Mouse (Mus musculus): ENCODE measurements around the gene Ctns. TPM values are rescaled to one million over a fixed set of nuclear protein-coding genes. Genes with fewer than 3 reads are reported as not detected.

Gene Ctns
- polyA plus RNA-seq (2015; fragmentation: Nextera tagmentation; extraction: Ambion mirVana) = 23.0 and 25.5 TPM in 2 replicates

DNA sequence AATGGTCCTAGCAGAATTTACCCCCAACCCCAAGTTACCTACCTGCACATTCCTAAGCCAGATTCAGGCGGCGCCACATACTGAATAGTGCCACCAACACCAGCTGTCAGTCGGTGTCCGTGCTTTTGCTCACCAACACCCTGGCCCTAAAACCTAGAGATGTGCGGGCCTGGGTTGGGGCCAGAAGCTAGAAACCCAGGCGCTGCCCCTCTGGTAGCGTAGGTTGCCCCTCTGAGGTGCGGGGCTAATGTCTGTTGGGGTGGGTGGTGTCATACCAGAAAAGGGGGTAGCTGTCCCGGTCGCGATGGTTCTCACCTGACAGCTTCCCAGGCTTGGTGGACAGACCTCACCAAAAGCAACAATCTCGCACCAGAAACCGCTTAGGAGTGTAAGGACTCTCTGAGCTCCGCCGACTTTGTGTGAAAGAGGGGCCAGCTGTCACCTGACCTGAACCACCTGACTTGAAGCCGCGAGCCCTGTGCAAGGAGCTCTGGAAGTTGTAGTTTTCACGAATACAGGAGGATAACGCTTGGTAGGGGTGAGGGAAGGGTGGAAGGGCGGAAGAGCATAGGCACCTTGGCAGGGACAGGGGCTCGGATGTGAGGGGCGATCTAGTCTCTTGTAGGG, at the start of gene Ctns:
Gene Ctns, minus strand, starts transcription at position 440 of the 627 bp plus-strand sequence.
- Histone ChIP-seq H3K27ac (replicated peaks) (no peak within 1 kb of the TSS), H3K4me3 (replicated peaks) (peak within 1 kb of the TSS; percentile 82), H3K36me3 (peaks cover 6% of the 10 kb centered on the region; the same call in 1 of the 2 replicates), H3K4me1 (peaks cover 18% of the 10 kb centered on the region), H3K27me3 (no peaks in the 10 kb centered on the region), H3K4me2 (replicated peaks) (peak within 1 kb of the TSS; percentile 94), H3K9ac (peak within 1 kb of the TSS; percentile 73), H3K9me3 (replicated peaks) (no peaks in the 10 kb centered on the region)
- under 1% methylated on average over 22 of the region's 22 CpGs for WGBS
- peak; percentile 95 for ATAC-seq (ENCODE audit: insufficient number of reproducible peaks, low FRiP score, low TSS enrichment, low read depth)

GRCm38 (mm10) chr11:73242777-73243176, 43.9 kb upstream of the Ctns start:
- 89% methylated on average over 4 of the region's 4 CpGs for WGBS
- Histone ChIP-seq H3K27ac (replicated peaks) (no peak overlapping the region), H3K27me3 (no peaks in the 10 kb centered on the region), H3K4me1 (no peaks in the 10 kb centered on the region), H3K9me3 (replicated peaks) (no peaks in the 10 kb centered on the region), H3K36me3 (no peaks in the 10 kb centered on the region), H3K9ac (no peak overlapping the region), H3K4me2 (replicated peaks) (no peak overlapping the region), H3K4me3 (replicated peaks) (no peak overlapping the region)
- no peak for ATAC-seq (ENCODE audit: insufficient number of reproducible peaks, low FRiP score, low TSS enrichment, low read depth)

GRCm38 (mm10) chr11:73242199-73242598, 43.4 kb upstream of the Ctns start:
- 84% methylated on average over 6 of the region's 6 CpGs for WGBS
- no peaks in the 10 kb centered on the region for H3K36me3 ChIP-seq
- H3K4me1 ChIP-seq = no peaks in the 10 kb centered on the region
- no peaks in the 10 kb centered on the region for H3K27me3 ChIP-seq
- no peak for ATAC-seq (ENCODE audit: insufficient number of reproducible peaks, low FRiP score, low TSS enrichment, low read depth)
- no peak overlapping the region for H3K4me2 ChIP-seq (replicated peaks)
- no peaks in the 10 kb centered on the region for H3K9me3 ChIP-seq (replicated peaks)
- H3K27ac ChIP-seq (replicated peaks) = no peak overlapping the region
- no peak overlapping the region for H3K4me3 ChIP-seq (replicated peaks)
- no peak overlapping the region for H3K9ac ChIP-seq

GRCm38 (mm10) chr11:73236731-73237130, 37.9 kb upstream of the Ctns start:
- Histone ChIP-seq H3K27ac (replicated peaks) (no peak overlapping the region; the same call in 1 of the 2 replicates), H3K9ac (no peak overlapping the region), H3K9me3 (replicated peaks) (no peaks in the 10 kb centered on the region), H3K36me3 (no peaks in the 10 kb centered on the region), H3K4me1 (peaks cover 14% of the 10 kb centered on the region), H3K4me3 (replicated peaks) (no peak overlapping the region), H3K4me2 (replicated peaks) (no peak overlapping the region), H3K27me3 (no peaks in the 10 kb centered on the region)
- 46% methylated on average over 3 of the region's 3 CpGs for WGBS
- no peak for ATAC-seq (ENCODE audit: insufficient number of reproducible peaks, low FRiP score, low TSS enrichment, low read depth)

DNA sequence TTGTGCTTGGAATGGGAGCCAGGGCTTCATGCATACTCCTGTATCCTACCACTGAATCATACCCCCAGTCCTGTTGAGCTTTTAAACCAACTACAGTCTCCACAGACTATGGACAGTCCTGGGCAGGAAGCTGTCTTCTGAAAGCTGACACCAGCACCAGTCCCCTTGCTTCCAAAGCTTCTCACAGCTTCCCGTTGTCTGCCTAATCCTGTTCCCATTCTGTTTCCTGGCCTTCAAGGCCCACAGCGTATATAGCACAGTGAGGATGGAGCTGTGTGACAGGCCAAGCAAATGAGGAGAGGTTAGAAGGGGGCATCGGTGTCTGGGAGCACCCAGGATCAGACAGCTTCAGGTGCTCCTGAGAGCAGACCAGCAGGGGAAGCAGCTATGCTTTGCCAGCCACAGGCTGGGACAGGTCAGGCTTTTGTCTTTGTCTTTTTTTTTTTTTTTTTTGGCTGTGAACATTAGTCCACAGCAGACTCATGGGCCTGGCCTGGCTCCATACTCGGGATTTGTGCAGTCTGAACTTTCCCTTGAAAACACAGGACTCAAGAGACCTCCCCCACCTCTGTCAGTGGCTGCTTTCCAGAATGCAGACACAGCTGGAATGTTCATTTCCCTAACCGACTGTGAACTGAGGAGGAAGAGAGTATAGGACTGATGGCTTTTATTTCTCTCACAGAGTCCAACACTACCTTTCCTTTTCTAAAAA, 37.3 kb upstream of the Ctns start:
- Histone ChIP-seq H3K27ac (replicated peaks) (peak overlapping the region; percentile 74), H3K36me3 (no peaks in the 10 kb centered on the region), H3K4me1 (peaks cover 14% of the 10 kb centered on the region), H3K9me3 (replicated peaks) (no peaks in the 10 kb centered on the region), H3K9ac (no peak overlapping the region), H3K4me2 (replicated peaks) (no peak overlapping the region), H3K27me3 (no peaks in the 10 kb centered on the region), H3K4me3 (replicated peaks) (no peak overlapping the region)
- WGBS = 22% methylated on average over 5 of the region's 5 CpGs
- peak; percentile 18; the same call in 1 of the 2 replicates for ATAC-seq (ENCODE audit: insufficient number of reproducible peaks, low FRiP score, low TSS enrichment, low read depth)

DNA sequence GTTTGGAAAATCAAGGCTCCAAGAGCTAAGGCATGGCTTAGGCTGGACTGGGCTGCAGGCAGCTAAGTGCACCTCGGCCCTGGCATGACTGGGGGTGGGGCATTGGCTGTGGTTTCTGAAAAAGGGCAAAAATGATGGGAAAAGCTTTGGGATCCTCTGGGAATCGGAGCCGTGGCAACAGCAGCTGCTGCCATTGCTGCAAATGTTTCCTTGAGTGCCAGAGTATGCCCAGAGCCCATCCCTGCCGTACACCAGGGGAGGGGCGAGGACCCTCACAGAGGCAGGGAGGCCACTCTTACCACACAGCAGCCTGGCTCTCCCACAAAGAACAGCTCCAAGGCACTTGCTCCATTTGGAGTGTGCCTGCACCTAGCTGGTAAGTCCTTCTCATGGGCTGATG, 35.1 kb upstream of the Ctns start, which contains the start of gene Trpv1:
Gene Trpv1, plus strand, starts transcription at position 301 of the 400 bp plus-strand sequence.
- Histone ChIP-seq H3K27me3 (no peaks in the 10 kb centered on the region), H3K9ac (no peak within 1 kb of the TSS), H3K4me3 (replicated peaks) (no peak within 1 kb of the TSS), H3K36me3 (no peaks in the 10 kb centered on the region), H3K4me2 (replicated peaks) (no peak within 1 kb of the TSS), H3K27ac (replicated peaks) (no peak within 1 kb of the TSS), H3K4me1 (peaks cover 14% of the 10 kb centered on the region), H3K9me3 (replicated peaks) (no peaks in the 10 kb centered on the region)
- ATAC-seq (ENCODE audit: insufficient number of reproducible peaks, low FRiP score, low TSS enrichment, low read depth) = no peak
- 73% methylated on average over 5 of the region's 5 CpGs for WGBS

- no peak for ATAC-seq (ENCODE audit: insufficient number of reproducible peaks, low FRiP score, low TSS enrichment, low read depth)
- H3K9me3 ChIP-seq (replicated peaks) = no peaks in the 10 kb centered on the region
- no peak overlapping the region for H3K9ac ChIP-seq
- H3K4me2 ChIP-seq (replicated peaks) = no peak overlapping the region
- no peak overlapping the region for H3K4me3 ChIP-seq (replicated peaks)
- H3K27ac ChIP-seq (replicated peaks) = no peak overlapping the region
- H3K27me3 ChIP-seq = no peaks in the 10 kb centered on the region
- WGBS = 42% methylated on average over 2 of the region's 2 CpGs
- peaks cover 14% of the 10 kb centered on the region for H3K4me1 ChIP-seq
- no peaks in the 10 kb centered on the region for H3K36me3 ChIP-seq
These were observed 33.7 kb upstream of the Ctns start for GRCm38 (mm10) chr11:73232513-73232912.

DNA sequence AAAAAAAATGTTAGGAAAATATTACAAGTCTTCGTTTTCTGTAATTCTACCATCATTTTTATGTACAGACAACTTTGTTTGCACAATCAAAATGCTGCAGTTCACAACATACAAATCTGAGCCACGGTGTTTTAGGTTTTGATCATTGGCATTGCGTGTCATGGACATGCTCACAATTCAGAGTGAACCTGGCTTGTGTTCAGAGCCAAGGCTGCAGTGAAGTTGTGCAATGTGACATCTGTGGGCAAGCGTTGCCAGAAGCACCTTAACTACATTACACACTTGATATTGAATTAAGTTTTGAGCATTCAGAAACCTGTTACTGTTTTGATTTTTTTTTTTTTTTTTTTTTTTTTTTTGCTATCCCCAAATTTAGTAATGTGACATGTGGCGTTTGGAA, 31.2 kb upstream of the Ctns start:
- no peaks in the 10 kb centered on the region for H3K36me3 ChIP-seq
- 72% methylated on average over 5 of the region's 5 CpGs for WGBS
- ATAC-seq (ENCODE audit: insufficient number of reproducible peaks, low FRiP score, low TSS enrichment, low read depth) = no peak
- no peak overlapping the region for H3K4me2 ChIP-seq (replicated peaks)
- H3K9me3 ChIP-seq (replicated peaks) = no peaks in the 10 kb centered on the region
- H3K27ac ChIP-seq (replicated peaks) = no peak overlapping the region
- H3K4me3 ChIP-seq (replicated peaks) = no peak overlapping the region
- no peaks in the 10 kb centered on the region for H3K4me1 ChIP-seq
- H3K9ac ChIP-seq = no peak overlapping the region
- H3K27me3 ChIP-seq = no peaks in the 10 kb centered on the region

DNA sequence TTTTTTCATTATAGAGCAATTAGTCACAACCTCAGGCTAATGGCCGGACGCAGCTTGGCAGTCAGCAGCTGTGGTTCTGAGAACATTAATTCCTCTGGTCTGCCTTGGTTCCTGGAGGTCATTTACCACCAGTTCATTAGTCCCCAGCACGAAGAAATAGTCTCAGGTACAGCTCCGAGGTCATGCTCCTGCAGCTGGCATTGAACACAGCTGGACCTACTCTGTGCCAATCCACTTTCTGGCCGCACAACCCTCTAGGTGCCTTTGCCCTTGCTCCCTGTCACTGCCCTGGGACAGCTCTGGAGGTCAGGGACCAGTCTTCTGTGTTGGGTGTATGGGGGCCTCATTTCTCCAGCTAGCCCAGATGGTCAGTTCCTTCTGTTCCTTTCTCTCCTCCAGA, 30.0 kb upstream of the Ctns start:
- no peak for ATAC-seq (ENCODE audit: insufficient number of reproducible peaks, low FRiP score, low TSS enrichment, low read depth)
- H3K9me3 ChIP-seq (replicated peaks) = no peaks in the 10 kb centered on the region
- H3K4me2 ChIP-seq (replicated peaks) = no peak overlapping the region
- no peaks in the 10 kb centered on the region for H3K4me1 ChIP-seq
- H3K36me3 ChIP-seq = no peaks in the 10 kb centered on the region
- no peak overlapping the region for H3K27ac ChIP-seq (replicated peaks)
- H3K27me3 ChIP-seq = no peaks in the 10 kb centered on the region
- H3K4me3 ChIP-seq (replicated peaks) = no peak overlapping the region
- WGBS = 74% methylated on average over 5 of the region's 5 CpGs
- no peak overlapping the region for H3K9ac ChIP-seq

DNA sequence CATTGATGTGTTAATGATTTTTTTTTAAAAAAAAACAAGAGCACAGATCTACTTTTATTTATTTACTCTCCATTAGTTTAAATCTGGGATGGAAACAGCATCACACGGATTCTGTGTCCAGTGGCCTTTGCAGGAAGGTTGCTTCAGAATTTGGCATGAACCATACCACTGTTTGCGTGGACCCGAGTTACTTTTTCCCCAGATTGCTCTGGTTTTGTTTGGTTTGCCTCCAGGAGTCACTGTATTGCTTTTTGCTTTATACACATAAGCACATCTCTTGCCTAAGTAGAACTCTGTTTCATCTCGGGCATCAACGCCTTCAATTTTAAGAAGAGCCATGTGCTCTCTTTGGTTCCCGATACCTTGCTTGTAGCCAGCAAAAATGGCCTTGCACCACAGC, 27.0 kb upstream of the Ctns start:
- H3K9ac ChIP-seq = no peak overlapping the region
- no peaks in the 10 kb centered on the region for H3K4me1 ChIP-seq
- no peaks in the 10 kb centered on the region for H3K9me3 ChIP-seq (replicated peaks)
- ATAC-seq (ENCODE audit: insufficient number of reproducible peaks, low FRiP score, low TSS enrichment, low read depth) = no peak
- no peak overlapping the region for H3K27ac ChIP-seq (replicated peaks)
- H3K4me3 ChIP-seq (replicated peaks) = no peak overlapping the region
- WGBS = 83% methylated on average over 6 of the region's 6 CpGs
- H3K36me3 ChIP-seq = no peaks in the 10 kb centered on the region
- no peak overlapping the region for H3K4me2 ChIP-seq (replicated peaks)
- no peaks in the 10 kb centered on the region for H3K27me3 ChIP-seq

DNA sequence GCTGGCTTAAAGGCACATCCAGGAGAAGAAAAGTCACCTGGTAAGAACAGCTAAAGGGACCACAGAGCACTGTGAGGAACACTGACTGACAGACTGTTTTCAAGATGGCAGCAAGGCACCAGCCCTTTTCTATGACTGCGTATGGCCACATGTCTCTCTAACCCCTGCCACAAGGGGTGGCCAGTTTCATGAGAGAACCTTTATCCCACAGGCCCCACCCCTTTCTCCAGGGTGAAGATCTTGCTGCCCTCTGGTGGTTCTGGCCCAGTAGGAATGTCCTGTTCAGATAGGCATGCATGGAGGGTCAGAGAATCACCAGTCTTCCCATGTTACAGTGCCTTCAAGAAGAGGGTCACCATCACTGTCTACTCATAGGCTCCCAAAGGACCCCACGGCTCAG, 25.1 kb upstream of the Ctns start:
- Histone ChIP-seq H3K4me1 (no peaks in the 10 kb centered on the region), H3K4me3 (replicated peaks) (no peak overlapping the region), H3K4me2 (replicated peaks) (no peak overlapping the region), H3K27ac (replicated peaks) (no peak overlapping the region), H3K27me3 (no peaks in the 10 kb centered on the region), H3K9me3 (replicated peaks) (no peaks in the 10 kb centered on the region), H3K9ac (no peak overlapping the region), H3K36me3 (no peaks in the 10 kb centered on the region)
- WGBS = 80% methylated on average over 2 of the region's 2 CpGs
- ATAC-seq (ENCODE audit: insufficient number of reproducible peaks, low FRiP score, low TSS enrichment, low read depth) = no peak
